Mouse (Mus musculus): ENCODE measurements around the gene Psmd1.
A peak's percentile ranks its signal among the peaks of the same experiment; 100 is the strongest.

Gene Psmd1

GRCm38 (mm10) chr1:86058856-86059769, 5.1 kb upstream of the Psmd1 start:
- peak; percentile 92 for DNase-seq (ENCODE audit: extremely low spot score)

DNA sequence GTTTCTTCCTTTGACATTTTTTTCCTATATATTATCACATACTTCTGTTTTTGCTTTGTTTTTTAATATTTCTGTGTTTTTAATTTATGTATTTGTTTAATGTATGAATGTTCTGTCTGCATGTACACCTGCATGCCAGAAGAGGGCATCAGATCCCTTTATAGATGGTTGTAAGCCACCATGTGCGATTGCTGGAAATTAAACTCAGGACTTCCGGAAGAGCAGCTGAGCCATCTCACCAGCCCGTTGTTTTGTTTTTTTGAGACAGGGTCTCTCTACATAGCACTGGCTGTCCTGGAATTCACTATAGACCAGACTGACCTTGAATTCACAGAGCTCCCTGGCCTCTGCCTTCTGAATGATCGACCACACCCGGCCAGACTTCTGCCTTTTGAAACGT, 1.7 kb upstream of the Psmd1 start:
- no peak for DNase-seq (ENCODE audit: extremely low spot score)

DNA sequence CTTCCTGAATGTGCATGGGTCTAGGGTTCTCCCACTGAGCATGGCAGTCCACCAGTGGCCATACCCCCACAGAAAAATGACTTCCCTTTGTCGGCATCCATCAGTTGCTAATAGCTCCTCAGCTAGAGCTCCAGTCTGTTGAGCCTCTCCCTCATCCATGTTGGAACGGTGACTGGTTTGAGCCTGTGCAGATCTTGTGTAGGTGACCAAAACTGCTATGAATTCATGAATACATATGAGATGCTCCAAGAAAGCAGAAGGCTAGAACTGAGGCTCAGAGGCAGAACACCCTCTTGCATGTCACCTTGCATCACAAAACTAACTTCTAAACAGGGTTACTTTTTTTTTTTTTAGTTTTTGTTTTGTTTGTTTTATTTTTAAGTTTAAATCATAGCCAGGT, 12.4 kb downstream of the Psmd1 start:
- no peak for DNase-seq (ENCODE audit: extremely low spot score)

DNA sequence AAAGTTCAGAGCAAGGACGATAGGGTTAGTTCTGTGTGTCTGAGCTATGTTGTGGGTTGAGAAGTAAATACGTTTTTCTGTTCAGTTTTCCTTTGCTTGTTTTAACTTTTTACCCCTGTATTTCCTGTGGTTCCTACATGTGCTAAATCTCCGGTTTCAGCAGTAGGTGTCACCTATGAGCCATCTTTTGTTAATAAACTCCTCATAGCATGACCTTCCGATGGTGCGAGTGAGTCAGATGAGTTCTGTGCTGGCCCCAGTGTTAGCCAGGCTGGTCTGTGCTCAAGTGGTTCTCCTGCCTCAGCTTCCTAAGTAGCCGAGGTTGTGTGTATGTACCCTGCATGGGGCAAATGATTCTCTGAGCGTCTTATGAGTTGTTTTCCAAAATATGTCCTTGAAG, 30.2 kb downstream of the Psmd1 start:
- DNase-seq (ENCODE audit: extremely low spot score): no peak

- DNase-seq (ENCODE audit: extremely low spot score): no peak
Measured at GRCm38 (mm10) chr1:86105054-86105453, 40.9 kb downstream of the Psmd1 start.

DNA sequence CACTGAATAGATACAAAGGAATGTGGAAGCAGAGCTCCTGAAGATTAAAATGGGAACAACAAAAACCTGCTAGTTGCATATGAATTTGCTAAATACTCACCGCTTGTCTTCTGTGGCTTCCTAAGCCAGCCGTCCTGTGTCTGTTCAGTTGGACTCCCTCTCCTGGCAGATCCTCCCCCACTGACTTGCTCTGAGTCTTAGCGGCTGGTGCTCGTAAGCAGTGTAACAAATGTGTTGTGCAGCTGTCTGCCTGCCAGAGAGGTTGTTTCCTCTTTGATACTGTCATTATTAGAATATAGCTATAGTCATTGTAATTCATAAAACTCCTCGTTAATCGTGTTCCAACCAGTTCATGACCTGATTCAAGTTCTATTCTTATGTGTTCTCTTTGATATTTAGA, 47.6 kb downstream of the Psmd1 start, which contains the start of gene Htr2b:
Htr2b (minus strand) TSS at position 192 of the 400 bp plus-strand sequence.
- no peak for DNase-seq (ENCODE audit: extremely low spot score)

DNA sequence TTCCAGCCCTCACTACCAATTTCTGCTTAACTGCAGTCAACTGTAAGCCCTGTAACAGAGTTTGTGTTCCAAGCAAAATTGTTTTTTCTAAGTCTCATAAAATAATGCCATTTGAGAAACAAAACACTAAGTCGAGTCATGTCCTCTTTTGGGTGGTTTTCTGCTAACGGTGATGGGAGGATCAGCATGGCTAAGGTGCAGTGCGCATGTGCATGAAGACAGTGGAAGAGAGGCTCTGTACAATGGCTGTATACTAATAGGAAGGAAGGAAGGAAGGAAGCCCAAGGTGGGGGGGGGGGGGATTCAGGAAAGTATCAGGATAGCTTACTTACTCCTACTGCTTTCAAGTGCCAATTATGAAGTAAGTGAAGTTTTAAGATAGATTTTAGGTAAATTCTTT, 50.0 kb downstream of the Psmd1 start:
- DNase-seq (ENCODE audit: extremely low spot score): no peak

DNA sequence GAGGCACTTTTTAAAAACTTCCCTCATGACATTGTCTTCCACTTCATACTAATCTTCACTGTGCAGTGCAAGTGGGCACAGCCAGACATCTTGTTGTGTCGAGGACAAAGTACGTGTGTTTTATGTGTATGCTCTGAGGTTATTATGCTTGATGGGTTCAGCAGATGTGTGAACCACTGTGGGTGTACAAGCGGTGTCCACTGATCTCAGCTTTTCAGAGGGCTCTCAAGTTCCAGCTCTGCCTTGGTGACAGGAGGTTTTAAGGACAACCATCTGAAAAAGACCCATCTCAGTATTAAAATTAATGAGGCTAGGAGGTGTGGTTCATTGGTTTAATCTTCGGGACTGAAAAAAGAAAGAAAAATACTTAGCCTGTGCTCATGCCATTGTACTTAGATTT, 55.4 kb downstream of the Psmd1 start:
- DNase-seq (ENCODE audit: extremely low spot score): no peak

DNA sequence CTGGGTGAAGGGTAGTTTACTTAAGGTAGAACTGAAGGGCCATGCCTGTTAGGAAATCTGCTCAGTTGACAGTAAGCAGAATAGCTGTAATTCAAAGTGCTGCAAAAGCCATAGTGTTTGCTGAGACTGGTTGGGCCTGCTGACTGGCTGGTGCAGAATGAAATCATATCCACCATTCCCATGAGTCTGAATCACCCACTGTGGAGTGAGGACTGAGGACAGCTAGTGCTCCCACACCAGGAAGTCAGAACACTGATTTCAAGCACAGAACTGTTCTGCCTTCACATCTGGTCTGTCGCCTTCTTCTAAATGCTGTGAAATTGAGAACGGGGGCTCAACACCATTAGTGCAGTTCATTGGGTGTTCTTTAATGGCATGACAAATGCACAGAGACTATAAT, 61.8 kb downstream of the Psmd1 start:
- no peak for DNase-seq (ENCODE audit: extremely low spot score)

DNA sequence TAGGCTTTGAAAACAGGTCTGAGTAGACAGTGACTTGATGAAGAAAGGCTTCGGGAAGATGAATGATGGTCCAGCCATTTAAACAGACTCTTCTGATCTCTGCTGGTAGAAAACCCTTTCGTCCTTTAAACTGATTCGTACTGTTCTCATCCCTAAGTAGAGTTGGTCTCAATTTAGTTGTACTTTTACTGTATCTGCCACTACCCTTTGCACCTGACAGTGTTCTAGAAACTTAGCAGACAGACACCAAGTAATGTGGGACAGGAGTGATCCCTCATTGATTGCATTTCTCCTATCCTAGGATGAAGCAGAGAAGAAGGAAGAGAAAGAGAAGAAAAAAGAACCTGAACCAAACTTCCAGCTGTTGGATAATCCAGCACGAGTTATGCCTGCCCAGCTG, 69.2 kb downstream of the Psmd1 start, which contains the start of gene Gm21972:
Gm21972 (plus strand) TSS at position 301 of the 400 bp plus-strand sequence.
- DNase-seq (ENCODE audit: extremely low spot score): no peak

GRCm38 (mm10) chr1:86135315-86135714, 71.1 kb downstream of the Psmd1 start:
- no peak for DNase-seq (ENCODE audit: extremely low spot score)

GRCm38 (mm10) chr1:86141081-86141480, 76.9 kb downstream of the Psmd1 start:
- no peak for DNase-seq (ENCODE audit: extremely low spot score)

- DNase-seq (ENCODE audit: extremely low spot score): no peak
Measured at GRCm38 (mm10) chr1:86143165-86143564, 79.0 kb downstream of the Psmd1 start.

- no peak for DNase-seq (ENCODE audit: extremely low spot score)
Measured at GRCm38 (mm10) chr1:86144001-86144944, 80.1 kb downstream of the Psmd1 start.

DNA sequence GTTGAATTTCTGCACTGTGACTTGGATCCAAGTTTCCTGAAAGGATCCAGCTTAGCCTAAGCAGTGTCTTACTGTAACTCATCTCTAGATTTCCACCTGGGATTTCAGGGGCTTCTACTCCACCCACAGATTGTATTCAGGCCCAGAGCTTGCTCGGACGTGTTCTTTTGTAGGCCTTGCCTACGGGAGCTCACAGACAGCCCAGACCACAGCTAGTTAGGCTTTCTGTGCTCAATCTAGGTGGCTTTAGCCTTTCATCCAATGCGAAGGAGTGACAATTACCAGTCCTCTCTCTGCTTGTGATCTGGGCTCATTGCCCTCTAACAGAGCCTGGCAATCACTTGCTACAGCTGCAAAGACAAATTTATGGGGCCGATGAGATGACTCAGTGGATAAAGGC, 82.1 kb downstream of the Psmd1 start:
- DNase-seq (ENCODE audit: extremely low spot score): no peak

DNA sequence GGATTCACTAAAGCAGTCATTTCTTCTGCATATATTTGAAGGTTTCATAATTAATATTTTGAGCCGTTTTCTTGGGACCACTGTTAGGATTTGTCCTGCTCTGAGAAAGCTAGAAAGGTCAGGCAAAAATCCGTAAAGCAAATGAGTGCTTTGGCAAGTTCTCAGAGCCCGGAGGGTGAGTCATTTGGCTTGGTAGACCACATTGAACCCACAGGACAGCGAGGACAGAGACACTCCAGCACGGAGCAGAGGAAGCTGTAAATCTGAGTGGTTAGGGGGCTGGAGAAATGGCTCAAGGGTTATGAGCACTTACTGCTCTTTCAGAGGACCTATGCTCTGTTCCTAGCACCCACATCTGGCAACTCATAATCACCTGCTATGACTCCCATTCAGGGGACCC, 83.4 kb downstream of the Psmd1 start:
- no peak for DNase-seq (ENCODE audit: extremely low spot score)

- no peak for DNase-seq (ENCODE audit: extremely low spot score)
Measured at GRCm38 (mm10) chr1:86148161-86148560, 84.0 kb downstream of the Psmd1 start.

GRCm38 (mm10) chr1:86150929-86151328, 86.7 kb downstream of the Psmd1 start:
- DNase-seq (ENCODE audit: extremely low spot score): no peak

DNA sequence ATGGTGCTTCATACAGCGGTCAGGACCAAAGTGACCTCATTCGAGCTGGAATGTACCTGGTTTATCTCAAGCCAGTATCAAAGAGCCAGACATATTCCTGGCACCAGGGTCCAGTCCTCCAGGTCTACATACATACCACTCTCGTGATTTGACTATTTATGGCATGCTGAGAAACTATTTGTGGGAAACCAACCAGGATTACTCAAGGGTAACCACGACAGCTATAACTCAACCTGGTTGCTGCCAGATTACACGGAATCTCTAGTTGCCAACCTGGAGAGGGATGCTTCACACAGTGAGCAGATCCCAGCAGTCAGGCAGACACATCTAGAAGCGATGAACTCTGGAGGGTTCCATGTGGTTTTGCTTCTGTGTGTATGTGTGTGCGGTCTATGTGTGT, 87.2 kb downstream of the Psmd1 start:
- no peak for DNase-seq (ENCODE audit: extremely low spot score)

DNA sequence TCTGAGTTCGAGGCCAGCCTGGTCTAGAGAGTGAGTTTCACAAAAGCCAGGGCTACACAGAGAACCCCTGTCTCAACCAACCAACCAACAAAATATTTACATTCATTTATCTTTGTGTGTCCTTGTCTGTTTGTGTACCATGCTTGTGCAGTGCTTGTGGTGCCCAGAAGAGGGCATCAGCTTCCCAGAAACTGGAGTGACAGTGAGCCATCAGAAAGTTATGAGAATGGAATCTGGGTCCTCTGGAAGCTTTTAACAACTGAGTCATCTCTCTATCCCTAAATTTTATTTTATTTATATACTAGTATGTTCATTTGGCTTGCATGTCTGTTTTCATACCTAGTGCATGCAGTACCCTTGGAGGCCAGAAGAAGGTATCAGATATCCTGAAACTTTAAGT, 88.4 kb downstream of the Psmd1 start:
- no peak for DNase-seq (ENCODE audit: extremely low spot score)

- peak; percentile 91 for DNase-seq (ENCODE audit: extremely low spot score)
Measured at GRCm38 (mm10) chr1:86154133-86154823, 90.1 kb downstream of the Psmd1 start, which contains the start of gene Armc9. TSS of gene Armc9 (plus strand) at chr1:86154780.

GRCm38 (mm10) chr1:86154824-86155164, 90.6 kb downstream of the Psmd1 start:
- no peak for DNase-seq (ENCODE audit: extremely low spot score)

All from embryo, embryonic 9.5 days (tissue).